Mouse (Mus musculus) heart, postnatal 0 days (tissue): ENCODE data around the gene Fez2.

Experiments used
- CTCF ChIP-seq: IDR thresholded peaks from 2 replicates; pipeline ENCODE4 v1.5.1; 2016; ENCODE audit warnings: antibody characterized with exemption, control low read depth, low read depth
- EP300 ChIP-seq: IDR thresholded peaks from 2 replicates; pipeline ENCODE4 v1.6.1; 2016; ENCODE audit warnings: antibody characterized with exemption, low read depth

DNA sequence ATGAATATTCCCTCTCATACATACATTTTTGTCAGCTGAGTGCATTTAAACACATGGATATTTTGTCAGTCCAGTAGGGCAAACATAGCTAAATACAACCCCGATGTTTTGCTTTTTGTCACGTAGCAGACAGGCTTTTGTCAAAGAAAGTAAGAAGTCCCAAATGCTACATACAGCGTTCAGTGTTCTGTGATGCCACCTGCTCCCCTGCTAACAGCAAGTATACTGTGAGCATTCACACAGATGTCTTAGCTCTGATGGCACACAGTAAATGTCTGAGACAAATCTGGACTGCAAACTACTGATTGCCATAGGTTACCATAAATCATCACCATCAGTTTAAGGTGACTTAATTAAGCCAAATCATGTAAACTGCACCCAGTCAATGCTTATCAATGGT lies 74.3 kb downstream of the Fez2 start:
- no peak for TF ChIP-seq CTCF
- no peak for TF ChIP-seq EP300
